Mouse (Mus musculus): ENCODE measurements around the gene Tgfb1i1. TPM values are rescaled to one million over a fixed set of nuclear protein-coding genes. Genes with fewer than 3 reads are reported as not detected.

The Tgfb1i1 gene
- polyA plus RNA-seq, 1 experiment from 2014 or later = 161 TPM

Small RNAs within 50 kb of the gene (microRNA-seq; reads per million reads assigned to microRNA genes)
- 0.59 reads per million for gene Mir3103

Other genes starting within 250 kb of the Tgfb1i1 start
- 0.84 and 1.0 TPM in 2 replicates for gene Trim72, start 242.9 kb upstream of the Tgfb1i1 start, polyA plus RNA-seq (2015; fragmentation: Nextera tagmentation; extraction: Ambion mirVana)
- gene Itgam, start 184.2 kb upstream of the Tgfb1i1 start, polyA plus RNA-seq (2015; fragmentation: Nextera tagmentation; extraction: Ambion mirVana) = 0.98 and 1.2 TPM in 2 replicates
- gene Gm49368, start 184.1 kb upstream of the Tgfb1i1 start, polyA plus RNA-seq (2015; fragmentation: Nextera tagmentation; extraction: Ambion mirVana) = not detected in 2 replicates
- gene Itgax, start 117.3 kb upstream of the Tgfb1i1 start, polyA plus RNA-seq (2015; fragmentation: Nextera tagmentation; extraction: Ambion mirVana) = 0.22 and 0.67 TPM in 2 replicates
- 0.63 and 0.69 TPM in 2 replicates for gene Itgad, start 92.4 kb upstream of the Tgfb1i1 start, polyA plus RNA-seq (2015; fragmentation: Nextera tagmentation; extraction: Ambion mirVana)
- gene Cox6a2, start 40.4 kb upstream of the Tgfb1i1 start, polyA plus RNA-seq (2015; fragmentation: Nextera tagmentation; extraction: Ambion mirVana) = 1,071 and 1,148 TPM in 2 replicates
- gene Armc5, start 9.5 kb upstream of the Tgfb1i1 start, polyA plus RNA-seq (2015; fragmentation: Nextera tagmentation; extraction: Ambion mirVana) = 12.8 and 13.8 TPM in 2 replicates
- gene 9130023H24Rik, start 8.8 kb upstream of the Tgfb1i1 start, polyA plus RNA-seq (2015; fragmentation: Nextera tagmentation; extraction: Ambion mirVana) = 4.9 and 6.8 TPM in 2 replicates
- gene Slc5a2, start 18.8 kb downstream of the Tgfb1i1 start, polyA plus RNA-seq (2015; fragmentation: Nextera tagmentation; extraction: Ambion mirVana) = 0.11 TPM in 1 of 2 replicates, not detected in the other
- gene BC017158, start 51.4 kb downstream of the Tgfb1i1 start, polyA plus RNA-seq (2015; fragmentation: Nextera tagmentation; extraction: Ambion mirVana) = 14.2 and 15.9 TPM in 2 replicates
- 10.1 and 11.6 TPM in 2 replicates for gene Rgs10, start 171.9 kb downstream of the Tgfb1i1 start, polyA plus RNA-seq (2015; fragmentation: Nextera tagmentation; extraction: Ambion mirVana)
- 16.5 and 16.6 TPM in 2 replicates for gene Tial1, start 214.9 kb downstream of the Tgfb1i1 start, polyA plus RNA-seq (2015; fragmentation: Nextera tagmentation; extraction: Ambion mirVana)

All from heart, embryonic 16.5 days (tissue).